In the genomic region with DNA sequence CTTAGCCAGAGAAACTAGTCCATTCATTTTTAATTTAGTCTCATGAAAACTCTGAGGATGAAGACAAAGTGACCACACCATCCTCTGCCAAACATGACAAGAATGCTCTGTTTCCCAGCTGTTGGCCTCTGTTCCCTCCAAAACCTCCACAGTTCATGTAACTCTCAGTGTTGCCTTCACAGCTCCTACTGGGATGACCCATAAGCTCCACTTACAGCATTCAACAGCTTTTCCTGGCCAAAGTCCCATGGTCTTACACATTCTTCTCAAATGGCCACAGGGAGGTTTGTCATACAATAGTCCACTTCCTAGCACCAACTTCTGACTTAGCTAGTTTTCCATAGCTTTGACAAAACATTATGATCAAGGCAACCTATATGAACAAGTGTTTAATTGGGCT, we compare ENCODE assay signal across 15 mouse cellular contexts.
"Had no signal": no experiment of that assay in that cellular context is flagged by ENCODE, and none has a peak within 500 bp of the region (broad histone marks: within the 10 kb centered on the region; RNA-seq: fewer than 3 reads in every experiment).

No protein-coding gene starts in this region.

- H3K27me3 ChIP-seq: megakaryocyte, embryonic 14.5 days; midbrain, embryonic 13.5 days; midbrain, embryonic 15.5 days; neural tube, embryonic 12.5 days; stomach, embryonic 15.5 days had no signal

- H3K9ac ChIP-seq: lung, embryonic 14.5 days; midbrain, embryonic 13.5 days; midbrain, embryonic 15.5 days; neural tube, embryonic 12.5 days; stomach, embryonic 15.5 days had no signal

- H3K9me3 ChIP-seq: midbrain, embryonic 13.5 days; midbrain, embryonic 15.5 days; neural tube, embryonic 12.5 days; stomach, embryonic 15.5 days had no signal

- H3K4me2 ChIP-seq: lung, embryonic 14.5 days; midbrain, embryonic 11.5 days; midbrain, embryonic 13.5 days; midbrain, embryonic 15.5 days; neural tube, embryonic 12.5 days; stomach, embryonic 15.5 days had no signal

- H3K27ac ChIP-seq: midbrain, embryonic 13.5 days; midbrain, embryonic 15.5 days; neural tube, embryonic 12.5 days; stomach, embryonic 15.5 days; stomach, postnatal 0 days had no signal

- H3K4me1 ChIP-seq: neural tube, embryonic 12.5 days; stomach, embryonic 15.5 days had no signal

- H3K36me3 ChIP-seq: midbrain, embryonic 13.5 days; midbrain, embryonic 15.5 days; neural tube, embryonic 12.5 days; stomach, embryonic 15.5 days had no signal

- DNase-seq: lung, adult 18-20 months; lung, embryonic 14.5 days; lung, postnatal 10 days; lung, postnatal 4 days; right cerebral cortex, postnatal 14 days; thymus, adult 2 months; thymus, postnatal 14 days; thymus, postnatal 36 days had no signal

- ATAC-seq: midbrain, embryonic 13.5 days; midbrain, embryonic 15.5 days had no signal

- H3K4me3 ChIP-seq: megakaryocyte, embryonic 14.5 days; midbrain, embryonic 13.5 days; midbrain, embryonic 15.5 days; neural tube, embryonic 12.5 days; stomach, embryonic 15.5 days had no signal
